ENCODE assay signal across 20 mouse cellular contexts in the genomic region with DNA sequence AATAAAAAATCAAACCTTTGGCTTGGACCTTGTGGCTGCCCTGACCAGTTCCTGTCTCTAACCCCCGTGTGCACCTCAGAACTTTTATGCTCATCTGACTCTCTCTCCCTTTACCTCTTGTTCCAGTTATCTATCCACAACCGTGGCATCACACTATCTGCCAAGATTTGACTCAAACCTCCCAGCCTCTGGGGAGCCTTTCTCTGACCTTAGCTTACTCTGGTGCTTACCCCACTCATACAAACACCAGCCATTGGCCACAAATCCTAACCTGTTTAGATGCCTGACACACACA. TPM values are rescaled to one million over a fixed set of nuclear protein-coding genes. Genes with fewer than 3 reads are reported as not detected.
DNase-seq lines count a peak whose midpoint lies in the region; ATAC-seq and TF ChIP-seq lines count a peak whose summit lies in the region.
"Had no signal": no experiment of that assay in that cellular context is flagged by ENCODE, and none has a peak within 500 bp of the region (broad histone marks: within the 10 kb centered on the region; RNA-seq: fewer than 3 reads in every experiment).

No protein-coding gene starts in this region.

- no peaks in the 10 kb centered on the region for H3K9me3 ChIP-seq in kidney, embryonic 16.5 days (ENCODE audit: low read length)
- H3K9me3 ChIP-seq in midbrain, embryonic 12.5 days = no peaks in the 10 kb centered on the region
- H3K9me3 ChIP-seq in midbrain, embryonic 15.5 days = no peaks in the 10 kb centered on the region
- no peaks in the 10 kb centered on the region for H3K9me3 ChIP-seq in ES-E14 (ENCODE audit: control insufficient read depth, insufficient read depth, low read depth, low read length)
- H3K9me3 ChIP-seq: embryonic facial prominence, embryonic 15.5 days; forebrain, embryonic 15.5 days; heart, embryonic 10.5 days had no signal

- in situ Hi-C loops in ES-E14 (cut with MboI; ENCODE audit: low sequenced_read_pairs in 2 of 2, unreplicated experiment in 2 of 2) = loop anchor here in 1 of 2 experiments (10.0 kb wide), 1 partner anchor 117 kb away; no protein-coding TSS in a partner anchor

- ATAC-seq in kidney, embryonic 16.5 days (ENCODE audit: low FRiP score, low TSS enrichment) = no peak
- ATAC-seq in midbrain, embryonic 12.5 days (ENCODE audit: low FRiP score, low read depth) = no peak
- no peak for ATAC-seq in midbrain, embryonic 15.5 days (replicated peaks)
- ATAC-seq in megakaryocyte progenitor cell, adult 5-6 weeks (replicated peaks; ENCODE audit: poor library complexity) = no peak
- ATAC-seq: forebrain, embryonic 15.5 days had no signal

- WGBS in kidney, embryonic 16.5 days = 35% methylated on average over 2 of the region's 2 CpGs
- WGBS in midbrain, embryonic 12.5 days = 10% methylated on average over 2 of the region's 2 CpGs
- 3% methylated on average over 2 of the region's 2 CpGs for WGBS in midbrain, embryonic 15.5 days

- no peak overlapping the region for H3K9ac ChIP-seq in kidney, embryonic 16.5 days (replicated peaks; ENCODE audit: low read length)
- H3K9ac ChIP-seq in midbrain, embryonic 12.5 days (replicated peaks) = no peak overlapping the region
- no peak overlapping the region for H3K9ac ChIP-seq in midbrain, embryonic 15.5 days
- H3K9ac ChIP-seq in ES-E14 (ENCODE audit: insufficient read depth, low read depth, low read length, poor library complexity, severe bottlenecking) = peak overlapping the region; percentile 23; the same call in 1 of the 2 replicates
- H3K9ac ChIP-seq: embryonic facial prominence, embryonic 15.5 days; forebrain, embryonic 15.5 days; hindbrain, embryonic 14.5 days had no signal

- H3K27ac ChIP-seq in kidney, embryonic 16.5 days (ENCODE audit: low read length) = peak overlapping the region; percentile 74
- no peak overlapping the region for H3K27ac ChIP-seq in midbrain, embryonic 12.5 days (replicated peaks)
- no peak overlapping the region for H3K27ac ChIP-seq in midbrain, embryonic 15.5 days
- H3K27ac ChIP-seq in ES-E14 (ENCODE audit: insufficient read depth, low read depth, low read length, poor library complexity, severe bottlenecking) = peak overlapping the region; percentile 98
- H3K27ac ChIP-seq: embryonic facial prominence, embryonic 15.5 days; forebrain, embryonic 15.5 days; heart, embryonic 10.5 days; hindbrain, embryonic 14.5 days had no signal

- no peak for DNase-seq in kidney, adult 8-10 months
- no peak for DNase-seq in ES-E14 (ENCODE audit: low read depth, low spot score)
- DNase-seq in heart, adult 9 months (ENCODE audit: low spot score in 2 of 2) = no peak
- DNase-seq: adrenal gland, postnatal 10 days; cerebellum, adult 11 months; cerebellum, adult 8-10 months; cerebellum, postnatal 14 days; embryo, embryonic 11 days; gastrocnemius, postnatal 36 days; heart, adult 11 months; heart, postnatal 10 days; heart, postnatal 4 days had no signal

- H3K4me1 ChIP-seq in kidney, embryonic 16.5 days (ENCODE audit: insufficient read depth, low read length) = peaks cover 31% of the 10 kb centered on the region
- peaks cover 28% of the 10 kb centered on the region for H3K4me1 ChIP-seq in midbrain, embryonic 12.5 days
- peaks cover 19% of the 10 kb centered on the region for H3K4me1 ChIP-seq in midbrain, embryonic 15.5 days
- peaks cover 16 to 17% of the 10 kb centered on the region in 2 experiments; a peak in 3 of 4 replicates for H3K4me1 ChIP-seq in ES-E14 (ENCODE audit: control insufficient read depth in 2 of 2, insufficient read depth in 2 of 2, low read length in 2 of 2, poor library complexity in 1 of 2)

- H3K36me3 ChIP-seq in kidney, embryonic 16.5 days (ENCODE audit: insufficient read depth, low read length) = no peaks in the 10 kb centered on the region
- H3K36me3 ChIP-seq in midbrain, embryonic 12.5 days = no peaks in the 10 kb centered on the region
- H3K36me3 ChIP-seq in midbrain, embryonic 15.5 days (replicated peaks) = no peaks in the 10 kb centered on the region
- H3K36me3 ChIP-seq in ES-E14 (ENCODE audit: control insufficient read depth, insufficient read depth, low read length, poor library complexity, severe bottlenecking) = no peaks in the 10 kb centered on the region
- H3K36me3 ChIP-seq: embryonic facial prominence, embryonic 15.5 days; forebrain, embryonic 15.5 days; heart, embryonic 10.5 days had no signal

- H3K4me2 ChIP-seq in kidney, embryonic 16.5 days (replicated peaks; ENCODE audit: low read depth, low read length) = no peak overlapping the region
- H3K4me2 ChIP-seq in midbrain, embryonic 12.5 days (replicated peaks) = 0 out of 2 replicates have a peak overlapping the region, but pooled peaks have one; percentile 71
- H3K4me2 ChIP-seq in midbrain, embryonic 15.5 days = no peak overlapping the region
- H3K4me2 ChIP-seq: embryonic facial prominence, embryonic 15.5 days; forebrain, embryonic 15.5 days; hindbrain, embryonic 14.5 days had no signal

- H3K27me3 ChIP-seq in kidney, embryonic 16.5 days (ENCODE audit: insufficient read depth, low read length) = no peaks in the 10 kb centered on the region
- H3K27me3 ChIP-seq in midbrain, embryonic 12.5 days = peaks cover 28% of the 10 kb centered on the region
- H3K27me3 ChIP-seq in midbrain, embryonic 15.5 days (replicated peaks) = 0 out of 2 replicates have a peak, but pooled peaks cover 3% of the 10 kb centered on the region
- H3K27me3 ChIP-seq: embryonic facial prominence, embryonic 15.5 days; forebrain, embryonic 15.5 days had no signal

- no peak overlapping the region for H3K4me3 ChIP-seq in kidney, embryonic 16.5 days (ENCODE audit: low read length)
- H3K4me3 ChIP-seq in midbrain, embryonic 12.5 days = no peak overlapping the region
- no peak overlapping the region for H3K4me3 ChIP-seq in midbrain, embryonic 15.5 days
- H3K4me3 ChIP-seq in ES-E14 (ENCODE audit: insufficient read depth in 1 of 2, low read depth in 1 of 2, low read length in 2 of 2, poor library complexity in 1 of 2, severe bottlenecking in 1 of 2) = no peak overlapping the region
- H3K4me3 ChIP-seq: embryonic facial prominence, embryonic 15.5 days; forebrain, embryonic 15.5 days had no signal

TF ChIP-seq in ES-E14, 5 proteins besides CTCF, POLR2A, EP300 and RAD21:
- TF ChIP-seq MAFK (IDR thresholded peaks at IDR 0.05; ENCODE audit: insufficient read depth, low read depth, low read length) = no peak

RNA-seq across cellular contexts. Expression of a gene that starts 6.0 kb away (rescaled TPM):
- 8.3 and 9.0 TPM in 2 replicates for polyA plus RNA-seq in kidney, embryonic 16.5 days (2015; fragmentation: Nextera tagmentation; extraction: Ambion mirVana)
- polyA plus RNA-seq in midbrain, embryonic 12.5 days (2016; fragmentation: Nextera tagmentation; extraction: Ambion mirVana) = 5.6 and 7.5 TPM in 2 replicates
- 6.1 and 6.2 TPM in 2 replicates for polyA plus RNA-seq in midbrain, embryonic 15.5 days (2015; fragmentation: Nextera tagmentation; extraction: Ambion mirVana)
- total RNA-seq in ES-E14 (2012; rRNA removed) = 19.4 and 21.6 TPM in 2 replicates
- 16.9 and 20.7 TPM in 2 replicates for total RNA-seq in megakaryocyte progenitor cell, adult 5-6 weeks (2015)
- total RNA-seq in megakaryocyte progenitor cell, adult 5-6 weeks (2017) = 4.4 and 5.0 TPM in 2 replicates

Comparison
In these comparisons a context has a peak if more than half of its experiments do, and no peak if none do; other contexts are left out.
1. H3K27ac ChIP-seq: peak in kidney, embryonic 16.5 days (single experiment) and ES-E14 (single experiment); none in midbrain, embryonic 12.5 days (single experiment) and midbrain, embryonic 15.5 days (single experiment).